Mouse (Mus musculus) cerebellum, postnatal 10 days (tissue): Measurements from ENCODE around the gene 4931428L18Rik.

Source experiments
- DNase-seq, 2 experiments: peaks; one replicate each; pipeline ENCODE4 v3.0.0; 2021; ENCODE audit warnings: mixed read lengths in 2 of 2

4931428L18Rik gene

DNA sequence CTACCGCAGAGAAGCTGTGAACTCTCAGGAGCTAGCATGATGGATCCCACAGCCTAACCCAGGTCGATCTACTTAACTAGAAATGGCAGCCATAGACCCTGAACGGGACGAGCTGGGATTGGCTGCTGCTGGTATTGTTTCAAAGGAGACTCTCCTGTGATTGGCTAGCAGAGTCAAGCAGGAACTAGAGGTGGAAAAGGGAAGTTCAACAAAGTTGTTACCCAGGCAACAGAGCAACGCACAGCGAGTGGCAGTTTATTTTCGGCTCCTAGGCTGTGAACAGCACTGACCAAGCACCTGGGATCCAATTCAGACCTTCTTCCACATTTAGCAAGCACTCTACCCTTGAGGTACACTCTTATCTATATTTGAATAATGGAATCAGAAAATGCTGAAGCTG, at the start of gene 4931428L18Rik, which contains the start of gene Pih1d3:
Gene 4931428L18Rik (minus strand): TSS at position 121 of the 400 bp plus-strand sequence.
Gene Pih1d3 (plus strand): TSS at position 275 of the 400 bp plus-strand sequence.
- DNase-seq = no peak

GRCm38 (mm10) chr1:31260218-31260923, 37.9 kb upstream of the 4931428L18Rik start:
- no peak for DNase-seq

- DNase-seq = peak; percentile 28 to 41
These were observed 11.0 kb upstream of the 4931428L18Rik start for GRCm38 (mm10) chr1:31233319-31234036.

GRCm38 (mm10) chr1:31220599-31221250, 1.8 kb downstream of the 4931428L18Rik start:
- no peak for DNase-seq

GRCm38 (mm10) chr1:31214831-31215230, 7.7 kb downstream of the 4931428L18Rik start:
- no peak for DNase-seq

- peak; percentile 82 to 89 for DNase-seq
These were observed 12.3 kb downstream of the 4931428L18Rik start for GRCm38 (mm10) chr1:31210144-31210543.

GRCm38 (mm10) chr1:31205770-31206169, 16.7 kb downstream of the 4931428L18Rik start:
- no peak for DNase-seq

DNA sequence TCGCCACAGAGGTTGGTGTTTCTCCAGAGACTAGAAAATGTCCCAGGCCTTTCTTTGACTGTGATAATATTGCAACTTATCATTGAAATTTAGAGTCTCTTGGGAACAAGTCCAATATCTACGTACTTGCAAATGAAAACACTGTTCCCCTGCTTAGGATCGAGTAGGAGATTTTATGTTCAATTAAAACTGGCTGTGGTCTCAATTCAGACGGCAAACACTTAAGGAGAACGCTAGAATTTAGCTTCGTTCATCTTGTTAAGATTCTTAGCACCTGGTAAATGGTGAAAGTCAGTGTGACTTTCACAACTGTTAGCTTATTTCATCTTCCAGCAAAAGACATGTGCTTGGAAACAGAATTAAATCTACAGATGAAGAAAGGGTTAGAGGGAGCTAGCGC, 17.1 kb downstream of the 4931428L18Rik start:
- DNase-seq = no peak

- no peak for DNase-seq
These were observed 18.7 kb downstream of the 4931428L18Rik start for GRCm38 (mm10) chr1:31203771-31204170.

- DNase-seq = no peak
These were observed 25.5 kb downstream of the 4931428L18Rik start for GRCm38 (mm10) chr1:31196959-31197358.

- no peak for DNase-seq
These were observed 26.9 kb downstream of the 4931428L18Rik start for GRCm38 (mm10) chr1:31195633-31196032.

DNA sequence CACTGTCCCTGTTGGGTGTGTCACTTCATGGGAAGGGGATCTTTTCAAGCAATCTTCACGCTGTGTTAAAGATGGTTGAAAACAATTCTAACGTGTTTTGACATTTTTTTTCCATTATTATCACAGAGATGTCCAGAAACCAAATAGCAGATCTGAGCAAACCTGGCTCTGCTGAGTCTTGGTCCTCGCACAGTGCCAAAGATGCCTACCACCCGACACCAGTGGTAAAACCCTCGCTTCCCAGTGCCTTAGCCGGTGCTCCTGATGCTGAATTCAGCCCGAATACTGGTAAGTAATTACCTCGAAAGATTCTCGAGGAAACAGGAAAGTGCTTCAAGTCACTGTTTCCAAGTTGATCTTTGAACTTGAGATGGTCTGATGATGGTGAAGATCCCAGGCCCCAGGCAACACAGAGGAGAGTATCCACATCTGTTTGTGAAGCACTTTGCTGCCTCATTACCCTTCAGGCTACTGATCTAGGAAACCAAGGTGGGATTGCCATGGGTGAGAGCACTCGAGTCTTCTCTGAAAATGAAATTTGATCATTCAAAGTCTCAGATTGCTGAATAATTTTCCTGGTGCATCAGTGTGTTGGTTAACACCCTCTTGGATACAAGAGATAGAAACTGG, 32.1 kb downstream of the 4931428L18Rik start:
- DNase-seq = no peak

DNA sequence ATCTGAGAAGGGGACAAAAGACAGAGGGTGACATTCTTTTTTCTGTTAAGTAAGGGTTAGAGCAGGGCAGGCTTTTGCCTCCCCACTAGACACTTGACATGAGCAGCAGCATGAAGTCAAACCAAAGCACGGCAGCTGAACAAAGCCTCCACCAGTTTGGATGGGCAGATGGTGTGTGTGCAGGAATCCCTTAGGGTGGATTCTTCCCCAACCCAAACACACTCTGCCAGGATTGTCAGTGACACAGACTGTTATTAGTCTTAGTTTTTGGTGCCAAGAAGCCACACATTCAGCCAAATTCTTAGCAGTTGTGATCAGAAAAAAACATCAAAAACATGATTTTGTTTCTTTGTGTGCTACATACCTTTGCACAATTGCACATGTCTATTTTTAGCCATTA, 44.2 kb downstream of the 4931428L18Rik start:
- peak; percentile 80 to 81 for DNase-seq

DNA sequence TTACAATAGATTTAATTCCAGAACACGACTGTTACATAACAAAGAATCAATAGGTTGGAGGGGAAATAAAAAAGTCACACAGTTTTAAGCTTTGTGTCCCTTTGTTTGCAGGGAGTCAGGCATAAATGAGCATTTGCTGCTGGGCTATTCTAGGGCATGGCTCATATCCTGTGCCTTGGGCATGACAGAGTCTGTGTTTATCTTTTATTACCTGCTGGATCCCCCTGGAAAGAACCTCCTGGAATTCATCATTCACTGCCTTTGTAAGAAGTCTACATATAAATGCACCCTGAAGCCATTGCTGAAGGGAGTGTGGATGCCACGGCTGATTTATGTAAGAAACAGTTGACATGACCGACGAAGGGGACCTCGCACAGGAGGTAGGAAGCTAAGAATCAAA, 46.4 kb downstream of the 4931428L18Rik start, which contains the start of gene Lgsn:
Gene Lgsn (plus strand): TSS at position 301 of the 400 bp plus-strand sequence.
- DNase-seq = no peak

- DNase-seq = no peak
These were observed 47.1 kb downstream of the 4931428L18Rik start for GRCm38 (mm10) chr1:31175401-31175800.

GRCm38 (mm10) chr1:31165326-31166121, 57.0 kb downstream of the 4931428L18Rik start:
- DNase-seq = no peak

DNA sequence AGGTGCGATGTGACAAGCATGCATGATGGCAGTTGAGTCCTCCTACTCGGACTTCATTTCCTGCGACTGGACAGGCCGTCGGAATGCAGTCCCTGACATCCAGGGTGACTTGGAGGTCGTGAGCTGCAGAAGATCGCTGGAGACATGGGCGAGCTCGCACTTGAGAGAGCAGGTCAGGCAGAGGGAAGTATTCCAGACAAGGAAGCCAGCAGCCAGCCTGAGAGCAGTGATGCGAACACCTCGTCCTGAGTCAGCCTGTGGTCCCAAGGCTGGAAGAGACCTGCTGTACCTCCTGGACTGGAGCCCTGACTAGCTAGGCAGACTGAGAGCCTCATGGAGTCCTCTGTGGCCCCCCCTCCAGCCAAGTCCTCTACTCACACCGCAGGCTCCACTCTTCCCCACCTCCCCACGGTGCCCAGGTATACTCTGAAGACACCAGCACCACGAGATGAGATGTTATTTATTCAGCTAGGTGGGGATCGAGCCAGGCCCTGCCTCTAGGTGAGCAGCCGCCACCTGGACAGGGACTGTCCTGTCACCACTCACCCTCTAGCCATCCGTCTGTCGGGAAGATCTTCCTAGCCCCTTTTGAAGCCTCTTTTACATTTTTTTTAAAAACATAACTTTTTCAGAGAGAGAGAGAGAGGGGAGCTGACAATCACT, 57.8 kb downstream of the 4931428L18Rik start:
- peak; percentile 33 to 40 for DNase-seq

- DNase-seq = no peak
These were observed 65.6 kb downstream of the 4931428L18Rik start for GRCm38 (mm10) chr1:31156884-31157283.

- DNase-seq = no peak
These were observed 66.3 kb downstream of the 4931428L18Rik start for GRCm38 (mm10) chr1:31156185-31156584.

DNA sequence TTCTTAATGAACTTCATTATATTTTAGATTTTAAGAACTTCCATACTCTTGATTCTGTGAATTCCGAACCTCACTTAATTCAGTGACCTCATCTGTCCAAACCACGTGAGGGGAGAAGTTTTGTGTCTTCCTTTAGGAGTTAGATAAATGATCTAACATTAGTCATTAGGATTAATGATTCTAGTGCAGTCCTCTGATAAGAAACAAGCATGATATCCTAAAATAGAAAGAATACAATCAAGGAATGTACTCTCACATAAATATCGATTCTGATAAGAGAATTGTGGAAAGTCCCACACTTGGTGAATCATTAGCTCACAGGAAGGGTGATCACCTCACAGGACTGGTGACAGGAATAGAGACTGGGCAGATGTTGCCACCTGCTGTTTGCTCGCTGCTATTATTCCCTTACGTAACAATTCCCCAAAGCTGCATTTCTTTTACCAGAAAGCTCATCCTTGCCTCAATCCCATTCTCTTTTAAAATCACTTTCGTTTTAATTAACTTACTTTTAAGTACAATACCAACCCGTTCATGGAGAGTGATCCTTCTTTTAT, 68.6 kb downstream of the 4931428L18Rik start:
- DNase-seq = peak; percentile 62 to 63

DNA sequence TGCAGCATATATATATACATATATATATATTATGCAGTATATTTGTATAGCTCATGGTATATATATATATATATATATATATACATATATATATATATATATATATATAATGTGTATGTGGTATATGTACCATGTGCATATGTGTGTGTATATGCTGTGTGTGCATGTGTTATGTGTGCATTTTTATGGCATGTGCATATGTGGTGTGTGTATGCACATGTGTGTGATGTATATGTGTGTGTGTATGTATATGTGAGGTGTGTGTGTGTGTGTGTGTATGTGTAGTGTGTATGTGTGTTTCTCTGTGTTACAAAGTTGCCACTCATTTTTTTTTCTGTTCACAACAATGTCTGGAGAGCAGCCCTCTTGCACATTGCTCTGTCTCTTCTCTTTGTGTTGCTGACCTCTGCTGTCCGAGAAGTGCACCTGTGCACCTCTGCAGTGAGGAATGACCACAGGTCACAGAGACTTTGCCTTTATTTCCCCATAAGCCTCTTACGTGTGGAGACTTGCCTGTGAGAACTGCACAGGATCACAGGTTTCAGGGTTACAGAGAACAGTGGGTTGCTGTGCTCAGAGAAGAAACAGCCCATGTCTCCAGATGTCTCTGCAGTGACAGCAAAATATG, 69.6 kb downstream of the 4931428L18Rik start:
- peak; percentile 26 to 34 for DNase-seq
